Mouse (Mus musculus): ENCODE measurements around the gene Ffar2.

The Ffar2 gene

GRCm38 (mm10) chr7:30776104-30776503, 47.5 kb downstream of the Ffar2 start:
- DNase-seq (ENCODE audit: low spot score in 2 of 2): no peak

DNA sequence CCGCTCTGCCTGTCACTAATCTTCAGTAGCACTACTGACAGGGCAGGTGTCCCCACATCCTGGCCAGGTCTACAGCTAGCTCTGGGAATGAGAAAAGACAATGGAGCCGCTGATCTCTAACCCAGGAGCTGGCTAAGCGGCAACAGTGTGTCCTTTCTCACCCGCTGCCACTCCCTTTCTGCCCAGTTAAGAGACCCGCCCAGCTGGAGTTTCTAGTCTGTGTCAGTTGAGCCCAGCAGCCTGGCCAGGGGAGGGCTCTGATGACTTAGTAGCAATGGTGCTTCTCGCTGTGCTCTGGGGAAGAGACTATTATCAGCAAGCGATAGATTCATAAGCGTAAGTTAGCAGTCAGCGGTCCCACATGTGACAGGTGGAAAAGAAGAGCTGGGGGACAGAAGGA, 54.3 kb downstream of the Ffar2 start:
- no peak for DNase-seq (ENCODE audit: low spot score in 2 of 2)

Data from heart, adult 9 months (tissue).